Mouse (Mus musculus): ENCODE data around the gene Gm10188. TPM values are rescaled to one million over a fixed set of nuclear protein-coding genes. Genes with fewer than 3 reads are reported as not detected.

Gm10188 gene
- not detected in 2 replicates for total RNA-seq (2023)

GRCm38 (mm10) chr1:132229667-132230066 lies at the start of gene Gm10188:
TSS of gene Gm10188 (minus strand) at chr1:132229767.

GRCm38 (mm10) chr1:132191093-132191785 lies 38.3 kb downstream of the Gm10188 start, which contains the start of the genes Lemd1 and AC124108.1:
TSS of gene Lemd1 (plus strand) at chr1:132191431.
TSS of gene AC124108.1 (plus strand) at chr1:132191457.

Other genes starting within 250 kb of the Gm10188 start
- 115 and 157 TPM in 2 replicates for gene Elk4, start 222.2 kb downstream of the Gm10188 start, total RNA-seq (2023)
- not detected in 2 replicates for gene Mfsd4a, start 161.7 kb downstream of the Gm10188 start, total RNA-seq (2023)
- 1.2 and 1.3 TPM in 2 replicates for gene Cdk18, start 90.1 kb downstream of the Gm10188 start, total RNA-seq (2023)
- gene Lemd1, start 38.3 kb downstream of the Gm10188 start, total RNA-seq (2023): not detected in 2 replicates
- gene AC124108.1, start 38.3 kb downstream of the Gm10188 start, total RNA-seq (2023): not detected in 2 replicates
- gene Klhdc8a, start 68.9 kb upstream of the Gm10188 start, total RNA-seq (2023): not detected in 2 replicates
- gene Nuak2, start 86.4 kb upstream of the Gm10188 start, total RNA-seq (2023): 42.9 TPM in 2 replicates
- gene Tmcc2, start 161.5 kb upstream of the Gm10188 start, total RNA-seq (2023): 3.1 and 3.5 TPM in 2 replicates
- gene Dstyk, start 187.8 kb upstream of the Gm10188 start, total RNA-seq (2023): 31.8 and 49.6 TPM in 2 replicates
- gene Rbbp5, start 247.6 kb upstream of the Gm10188 start, total RNA-seq (2023): 25.4 and 36.9 TPM in 2 replicates

All from neutrophil, adult 65 days (primary cell).